Mouse (Mus musculus): ENCODE measurements at regions not wholly inside any gene's neighbourhood (a gene's known extent, or its start where the extent isn't known, plus 50 kb on each side); places are given as distances from the start of the nearest gene placed in this dataset.

GRCm38 (mm10) chr4:84752613-84753185, 77.6 kb upstream of the Bnc2 start:
- no peak for TF ChIP-seq CTCF (IDR thresholded peaks at IDR 0.05; ENCODE audit: low read depth)
- no peak for TF ChIP-seq EP300 (IDR thresholded peaks at IDR 0.05; ENCODE audit: low read depth)
